23 mouse cellular contexts compared by ENCODE assay signal in genomic region chr4:148961081-148961480, GRCm38 (mm10).
A peak's percentile ranks its signal among the peaks of the same experiment; 100 is the strongest.
DNase-seq lines count a peak whose midpoint lies in the region; ATAC-seq and TF ChIP-seq lines count a peak whose summit lies in the region.
"Had no signal": no experiment of that assay in that cellular context is flagged by ENCODE, and none has a peak within 500 bp of the region (broad histone marks: within the 10 kb centered on the region; RNA-seq: fewer than 3 reads in every experiment).

No protein-coding gene starts in this region.

- no peak overlapping the region; the same call in 1 of the 2 replicates for H3K4me3 ChIP-seq in heart, adult 2 months
- peak overlapping the region; percentile 36 for H3K4me3 ChIP-seq in heart, embryonic 16.5 days (ENCODE audit: low read length)
- peak overlapping the region; percentile 4 for H3K4me3 ChIP-seq in small intestine, adult 2 months (ENCODE audit: low read depth, low read length)
- H3K4me3 ChIP-seq: embryonic facial prominence, embryonic 13.5 days; hindbrain, embryonic 12.5 days; midbrain, embryonic 15.5 days; myocyte had no signal

- no peaks in the 10 kb centered on the region for H3K27me3 ChIP-seq in heart, adult 2 months (ENCODE audit: control insufficient read depth, insufficient read depth, low read length)
- no peaks in the 10 kb centered on the region for H3K27me3 ChIP-seq in heart, embryonic 16.5 days (ENCODE audit: control insufficient read depth, insufficient read depth, low read length)
- no peaks in the 10 kb centered on the region for H3K27me3 ChIP-seq in small intestine, adult 2 months (ENCODE audit: control insufficient read depth, insufficient read depth, low read length)
- H3K27me3 ChIP-seq: midbrain, embryonic 15.5 days; Patski had no signal

- TF ChIP-seq POLR2A in heart, adult 2 months (IDR thresholded peaks at IDR 0.05; ENCODE audit: insufficient read depth, low read depth, low read length), result no peak
- TF ChIP-seq POLR2A in small intestine, adult 2 months (IDR thresholded peaks at IDR 0.05; ENCODE audit: low read depth, low read length), result no peak

- DNase-seq in heart, adult 2 months, result no peak
- no peak for DNase-seq in heart, adult 11 months
- DNase-seq in heart, postnatal 14 days, result no peak
- DNase-seq in kidney, adult 9 months, result peak; percentile 34
- no peak for DNase-seq in kidney, postnatal 4 days
- no peak for DNase-seq in cerebellum, postnatal 4 days (ENCODE audit: low spot score in 2 of 2)
- DNase-seq: adrenal gland, adult 8-10 months; cerebellum, adult 11 months; cerebellum, postnatal 10 days; gastrocnemius, postnatal 36 days; liver; right cerebral cortex, postnatal 14 days; thymus, postnatal 36 days had no signal

- ATAC-seq in heart, embryonic 16.5 days (replicated peaks; ENCODE audit: extremely low read depth, insufficient read depth, low FRiP score), result no peak
- ATAC-seq: CD4-positive, CD25-positive, alpha-beta regulatory T cell, adult 4 months; forebrain, embryonic 14.5 days; lung, postnatal 0 days; midbrain, embryonic 15.5 days; Patski had no signal

- H3K4me2 ChIP-seq in heart, embryonic 16.5 days (ENCODE audit: low read depth, low read length), result peak overlapping the region; percentile 62
- H3K4me2 ChIP-seq: embryonic facial prominence, embryonic 13.5 days; hindbrain, embryonic 12.5 days; midbrain, embryonic 15.5 days had no signal

- peak overlapping the region; percentile 65 for H3K27ac ChIP-seq in heart, adult 2 months
- H3K27ac ChIP-seq in heart, embryonic 16.5 days (ENCODE audit: low read length), result peak overlapping the region; percentile 97
- peak overlapping the region; percentile 37 for H3K27ac ChIP-seq in small intestine, adult 2 months (ENCODE audit: insufficient read depth, low read depth, low read length)
- H3K27ac ChIP-seq: embryonic facial prominence, embryonic 13.5 days; hindbrain, embryonic 12.5 days; midbrain, embryonic 15.5 days had no signal

- no peaks in the 10 kb centered on the region for H3K9me3 ChIP-seq in heart, embryonic 16.5 days (replicated peaks; ENCODE audit: control insufficient read depth, low read length)
- H3K9me3 ChIP-seq: embryonic facial prominence, embryonic 13.5 days; hindbrain, embryonic 12.5 days; midbrain, embryonic 15.5 days had no signal

- no peaks in the 10 kb centered on the region for H3K79me2 ChIP-seq in heart, adult 2 months (replicated peaks; ENCODE audit: control insufficient read depth, insufficient read depth, low read length)

- no peak for TF ChIP-seq CTCF in heart, adult 2 months (IDR thresholded peaks at IDR 0.05)
- TF ChIP-seq CTCF in small intestine, adult 2 months (IDR thresholded peaks at IDR 0.05; ENCODE audit: extremely low read depth, insufficient read length, insufficient replicate concordance, low read depth, low read length), result no peak

- no peak for TF ChIP-seq EP300 in heart, adult 2 months (IDR thresholded peaks at IDR 0.05; ENCODE audit: insufficient read depth, low read depth, low read length)

- H3K9ac ChIP-seq in heart, adult 2 months (ENCODE audit: low read depth, low read length), result peak overlapping the region; percentile 34
- peak overlapping the region; percentile 78 for H3K9ac ChIP-seq in heart, embryonic 16.5 days (ENCODE audit: low read length)
- H3K9ac ChIP-seq: embryonic facial prominence, embryonic 13.5 days; hindbrain, embryonic 12.5 days; midbrain, embryonic 15.5 days had no signal

- H3K36me3 ChIP-seq in heart, adult 2 months (ENCODE audit: control insufficient read depth, insufficient read depth, low read length), result no peaks in the 10 kb centered on the region
- 0 out of 2 replicates have a peak, but pooled peaks cover 3% of the 10 kb centered on the region for H3K36me3 ChIP-seq in heart, embryonic 16.5 days (ENCODE audit: control insufficient read depth, insufficient read depth)
- H3K36me3 ChIP-seq in small intestine, adult 2 months (ENCODE audit: control insufficient read depth, insufficient read depth, low read length), result peaks cover 29% of the 10 kb centered on the region
- H3K36me3 ChIP-seq: midbrain, embryonic 15.5 days had no signal

- intact Hi-C loops in heart, adult 2 months (cut with DNase I), result loop anchor here (5.0 kb wide), 1 partner anchor 219 kb away; no protein-coding TSS in a partner anchor
- intact Hi-C loops in heart, postnatal 14 days (cut with DNase I), result no loop called here

- no peaks in the 10 kb centered on the region for H3K4me1 ChIP-seq in heart, adult 2 months (ENCODE audit: control insufficient read depth, insufficient read depth, low read length)
- H3K4me1 ChIP-seq in heart, embryonic 16.5 days (ENCODE audit: control insufficient read depth, insufficient read depth, low read length), result peaks cover 25% of the 10 kb centered on the region
- no peaks in the 10 kb centered on the region for H3K4me1 ChIP-seq in small intestine, adult 2 months (ENCODE audit: control insufficient read depth, insufficient read depth, insufficient read length, low read length)
- H3K4me1 ChIP-seq: midbrain, embryonic 15.5 days had no signal

- 67% methylated on average over 19 of the region's 19 CpGs for WGBS in heart, adult 2 months
- 83% methylated on average over 19 of the region's 19 CpGs for WGBS in heart, embryonic 16.5 days
- 90% methylated on average over 19 of the region's 19 CpGs for WGBS in small intestine, adult 2 months

Comparison
In these comparisons a context has a peak if more than half of its experiments do, and no peak if none do; other contexts are left out.
1. H3K27ac ChIP-seq: peak in every context shown above with its lines; median percentile 97 in heart, embryonic 16.5 days; 65 in heart, adult 2 months; 37 in small intestine, adult 2 months.